Mouse (Mus musculus): ENCODE results near the gene Rbfox1. TPM values are rescaled to one million over a fixed set of nuclear protein-coding genes. Genes with fewer than 3 reads are reported as not detected.

Rbfox1 gene
- polyA plus RNA-seq, 1 experiment from 2014 or later = 3.3 TPM

DNA sequence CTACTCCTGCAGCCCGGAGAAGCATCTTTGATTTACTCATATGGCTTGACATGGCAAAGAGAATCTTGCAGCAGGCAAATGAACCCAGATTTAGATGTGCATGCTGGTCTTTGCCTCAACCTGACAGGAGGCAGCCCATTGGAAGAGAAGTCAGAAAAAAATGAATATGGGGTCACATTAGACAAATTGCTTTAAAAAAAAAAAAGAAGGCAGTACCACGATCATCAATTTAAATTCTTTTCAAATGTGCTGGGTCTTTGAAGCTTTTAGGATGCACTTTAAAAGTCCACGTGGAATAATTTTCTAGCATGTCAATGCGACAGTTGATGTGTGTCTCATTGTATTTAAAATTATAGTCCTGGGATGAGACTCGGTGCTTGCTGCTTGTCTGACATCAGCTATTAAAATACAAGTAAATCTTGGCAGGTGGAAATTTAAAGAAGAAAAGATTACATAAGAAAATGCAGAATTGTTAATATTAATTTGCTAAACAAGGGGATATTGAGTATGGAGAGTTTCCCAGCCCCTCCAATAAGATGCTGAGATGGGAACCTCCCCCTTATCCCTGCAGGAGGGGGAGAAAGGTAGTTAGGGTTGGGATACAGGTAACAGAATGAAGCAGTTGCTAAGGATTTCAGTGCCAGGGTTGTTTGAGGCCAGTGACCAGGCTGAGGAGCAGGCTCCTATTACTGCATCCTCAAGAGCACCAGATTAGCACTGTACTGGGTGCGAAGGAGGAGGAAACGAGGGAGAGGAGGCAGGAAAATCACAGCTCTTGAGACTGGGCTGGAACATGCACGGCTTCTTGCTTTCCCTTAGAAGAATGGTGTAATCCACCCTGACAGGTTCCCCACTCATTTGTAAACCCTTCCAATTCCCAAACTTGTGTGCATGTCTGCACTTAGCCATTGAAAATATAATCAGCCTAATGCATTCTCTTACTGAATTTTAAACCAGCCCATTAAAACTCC is 1274.0 kb downstream of the Rbfox1 start:
- ATAC-seq (replicated peaks; ENCODE audit: low FRiP score, low read depth) = no peak
- Histone ChIP-seq H3K4me3 (replicated peaks; ENCODE audit: low read depth, low read length) (no peak overlapping the region), H3K27ac (no peak overlapping the region), H3K9me3 (replicated peaks; ENCODE audit: low read length) (no peaks in the 10 kb centered on the region), H3K27me3 (ENCODE audit: insufficient read depth, low read length) (no peaks in the 10 kb centered on the region), H3K4me1 (replicated peaks; ENCODE audit: insufficient read depth, low read length) (no peaks in the 10 kb centered on the region; the same call in 1 of the 2 replicates), H3K36me3 (ENCODE audit: insufficient read depth, low read length) (no peaks in the 10 kb centered on the region), H3K4me2 (ENCODE audit: low read length) (no peak overlapping the region), H3K9ac (ENCODE audit: low read depth, low read length) (no peak overlapping the region)
- 78% methylated on average over 8 of the region's 8 CpGs for WGBS
- DNase-seq (ENCODE audit: low spot score) = no peak
- TF ChIP-seq CTCF (IDR thresholded peaks at IDR 0.05; ENCODE audit: low read depth) = no peak

DNA sequence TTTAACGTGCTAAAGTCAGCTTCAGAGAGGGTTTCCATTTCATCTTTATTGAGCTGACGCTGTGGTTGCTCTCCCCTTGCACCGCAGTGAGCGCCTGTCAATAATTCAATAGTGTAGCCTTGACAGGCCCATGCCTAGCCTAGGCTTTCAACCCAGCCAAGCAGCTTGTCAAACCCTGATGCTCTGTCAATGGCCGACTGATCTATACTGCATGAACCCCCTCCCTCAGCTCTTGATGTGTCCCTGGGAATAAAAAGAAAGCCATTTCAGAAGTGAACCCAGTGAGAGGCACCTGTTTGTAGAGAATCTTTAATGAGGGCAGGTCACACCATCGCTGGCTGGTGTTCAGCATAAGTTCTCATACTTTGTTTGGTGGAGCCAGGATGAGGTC is 1274.7 kb downstream of the Rbfox1 start:
- Histone ChIP-seq H3K9me3 (replicated peaks; ENCODE audit: low read length) (no peaks in the 10 kb centered on the region), H3K27ac (no peak overlapping the region), H3K4me2 (ENCODE audit: low read length) (no peak overlapping the region), H3K4me1 (replicated peaks; ENCODE audit: insufficient read depth, low read length) (no peaks in the 10 kb centered on the region), H3K27me3 (ENCODE audit: insufficient read depth, low read length) (no peaks in the 10 kb centered on the region), H3K36me3 (ENCODE audit: insufficient read depth, low read length) (no peaks in the 10 kb centered on the region), H3K4me3 (replicated peaks; ENCODE audit: low read depth, low read length) (no peak overlapping the region), H3K9ac (ENCODE audit: low read depth, low read length) (no peak overlapping the region)
- ATAC-seq (replicated peaks; ENCODE audit: low FRiP score, low read depth) (no peak), DNase-seq (ENCODE audit: low spot score) (no peak)
- 69% methylated on average over 6 of the region's 6 CpGs for WGBS
- no peak for TF ChIP-seq CTCF (IDR thresholded peaks at IDR 0.05; ENCODE audit: low read depth)

DNA sequence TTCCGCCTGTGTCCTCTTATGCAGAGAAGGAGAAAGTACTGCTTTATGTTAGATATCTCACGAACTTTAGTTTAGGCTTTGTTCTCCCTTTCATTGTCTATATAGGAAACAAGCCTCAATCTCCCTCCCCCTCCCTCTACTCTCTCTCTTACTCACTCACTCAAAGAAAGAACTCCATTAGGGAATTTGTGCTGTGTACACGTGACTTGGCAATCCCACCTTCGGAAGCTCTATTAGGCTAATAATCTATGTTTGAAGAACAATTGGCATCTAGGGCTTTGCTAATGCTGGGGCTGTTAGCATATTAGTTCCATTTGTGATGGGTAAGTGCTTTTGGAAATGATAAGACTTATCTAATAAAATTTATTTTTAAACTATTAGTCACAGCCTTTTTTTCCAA is 1277.0 kb downstream of the Rbfox1 start:
- no peak for ATAC-seq (replicated peaks; ENCODE audit: low FRiP score, low read depth)
- no peak overlapping the region for H3K4me2 ChIP-seq (ENCODE audit: low read length)
- no peak for DNase-seq (ENCODE audit: low spot score)
- TF ChIP-seq CTCF (IDR thresholded peaks at IDR 0.05; ENCODE audit: low read depth) = no peak
- no peaks in the 10 kb centered on the region for H3K27me3 ChIP-seq (ENCODE audit: insufficient read depth, low read length)
- H3K4me1 ChIP-seq (replicated peaks; ENCODE audit: insufficient read depth, low read length) = no peaks in the 10 kb centered on the region
- H3K9ac ChIP-seq (ENCODE audit: low read depth, low read length) = no peak overlapping the region
- 71% methylated on average over 4 of the region's 4 CpGs for WGBS
- H3K36me3 ChIP-seq (ENCODE audit: insufficient read depth, low read length) = no peaks in the 10 kb centered on the region
- no peak overlapping the region for H3K4me3 ChIP-seq (replicated peaks; ENCODE audit: low read depth, low read length)
- no peak overlapping the region for H3K27ac ChIP-seq
- no peaks in the 10 kb centered on the region for H3K9me3 ChIP-seq (replicated peaks; ENCODE audit: low read length)

DNA sequence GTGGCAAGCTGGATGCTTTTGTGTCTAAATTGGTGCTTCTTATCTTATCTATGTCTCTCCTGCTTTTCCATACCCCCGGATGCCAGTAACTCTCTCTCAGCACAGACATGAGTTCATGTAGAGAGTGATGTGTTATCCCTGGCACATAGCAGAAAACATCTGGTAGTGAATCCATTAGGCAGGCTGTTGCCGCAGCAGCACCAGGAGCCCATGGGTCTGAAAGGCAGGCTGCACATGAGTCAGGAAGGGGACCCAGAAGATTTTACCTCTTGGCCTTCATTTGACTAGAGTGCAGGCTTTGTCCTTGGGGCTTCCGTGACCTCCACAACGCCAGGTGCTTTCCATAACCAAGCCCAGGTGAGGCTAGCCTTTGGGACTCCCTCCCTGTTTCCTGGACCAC is 1278.5 kb downstream of the Rbfox1 start:
- Histone ChIP-seq H3K27me3 (ENCODE audit: insufficient read depth, low read length) (no peaks in the 10 kb centered on the region), H3K9me3 (replicated peaks; ENCODE audit: low read length) (no peaks in the 10 kb centered on the region), H3K4me1 (replicated peaks; ENCODE audit: insufficient read depth, low read length) (no peaks in the 10 kb centered on the region), H3K9ac (ENCODE audit: low read depth, low read length) (no peak overlapping the region), H3K27ac (no peak overlapping the region), H3K4me3 (replicated peaks; ENCODE audit: low read depth, low read length) (no peak overlapping the region), H3K4me2 (ENCODE audit: low read length) (no peak overlapping the region), H3K36me3 (ENCODE audit: insufficient read depth, low read length) (no peaks in the 10 kb centered on the region)
- ATAC-seq (replicated peaks; ENCODE audit: low FRiP score, low read depth) = no peak
- TF ChIP-seq CTCF (IDR thresholded peaks at IDR 0.05; ENCODE audit: low read depth) = no peak
- 81% methylated on average over 4 of the region's 4 CpGs for WGBS
- no peak for DNase-seq (ENCODE audit: low spot score)

DNA sequence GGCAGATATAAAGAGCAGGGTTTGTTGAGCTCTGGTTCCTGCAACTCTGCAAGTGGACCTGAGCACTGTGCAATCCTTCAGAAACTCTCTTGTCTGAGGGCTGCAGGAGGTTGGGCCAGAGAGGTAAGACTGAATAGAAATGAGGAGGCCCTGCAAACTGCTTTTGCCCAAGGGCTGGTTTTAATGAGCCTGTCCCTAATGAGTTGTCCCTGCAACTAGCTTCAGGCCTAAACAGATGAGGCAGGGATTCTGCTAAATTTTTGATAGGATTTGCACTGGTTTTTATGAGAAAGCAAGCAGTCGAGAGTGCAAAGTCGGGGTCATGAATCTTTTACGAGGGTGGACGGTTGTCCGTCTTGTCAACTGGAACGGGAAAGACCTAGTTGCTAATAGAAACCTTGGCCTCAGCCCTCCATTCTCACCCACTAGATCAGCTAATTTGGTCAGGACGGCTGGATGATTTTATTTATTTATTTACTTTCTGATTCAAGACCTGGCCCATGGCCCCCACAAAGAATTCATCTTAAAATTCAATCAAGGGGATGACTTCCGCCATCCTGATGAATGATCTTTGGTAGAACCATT is 1279.1 kb downstream of the Rbfox1 start:
- TF ChIP-seq CTCF (IDR thresholded peaks at IDR 0.05; ENCODE audit: low read depth) = no peak
- Histone ChIP-seq H3K4me2 (ENCODE audit: low read length) (no peak overlapping the region), H3K36me3 (ENCODE audit: insufficient read depth, low read length) (no peaks in the 10 kb centered on the region), H3K27ac (no peak overlapping the region), H3K9me3 (replicated peaks; ENCODE audit: low read length) (no peaks in the 10 kb centered on the region), H3K27me3 (ENCODE audit: insufficient read depth, low read length) (no peaks in the 10 kb centered on the region), H3K4me1 (replicated peaks; ENCODE audit: insufficient read depth, low read length) (no peaks in the 10 kb centered on the region), H3K4me3 (replicated peaks; ENCODE audit: low read depth, low read length) (no peak overlapping the region), H3K9ac (ENCODE audit: low read depth, low read length) (no peak overlapping the region)
- ATAC-seq (replicated peaks; ENCODE audit: low FRiP score, low read depth) = no peak
- DNase-seq (ENCODE audit: low spot score) = no peak
- 35% methylated on average over 8 of the region's 8 CpGs for WGBS

DNA sequence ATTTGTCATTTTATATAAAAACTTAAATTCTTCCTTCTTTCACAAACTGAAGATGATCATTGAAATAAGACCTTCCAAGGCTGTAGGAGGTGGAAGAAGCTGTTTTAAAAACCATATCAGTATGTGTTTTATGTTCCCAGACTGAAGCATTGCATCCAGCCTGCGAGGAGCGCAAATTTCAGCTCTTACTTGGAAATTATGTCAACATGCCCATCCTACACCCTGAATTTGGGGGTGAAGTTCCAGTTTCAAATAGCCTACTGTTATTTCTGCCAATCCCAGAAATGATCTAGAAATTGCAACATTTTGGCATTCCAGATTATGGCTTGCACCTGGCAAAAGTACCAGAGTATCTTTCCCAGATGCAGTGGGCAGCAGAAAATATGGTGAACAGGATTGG is 1290.8 kb downstream of the Rbfox1 start:
- WGBS = 95% methylated on average over 2 of the region's 2 CpGs
- no peak for TF ChIP-seq CTCF (IDR thresholded peaks at IDR 0.05; ENCODE audit: low read depth)

More for the DNA sequence above, 1290.8 kb downstream of the Rbfox1 start:
- Histone ChIP-seq H3K27ac (no peak overlapping the region), H3K4me1 (replicated peaks; ENCODE audit: insufficient read depth, low read length) (no peaks in the 10 kb centered on the region), H3K4me2 (ENCODE audit: low read length) (no peak overlapping the region), H3K9me3 (replicated peaks; ENCODE audit: low read length) (no peaks in the 10 kb centered on the region), H3K27me3 (ENCODE audit: insufficient read depth, low read length) (no peaks in the 10 kb centered on the region), H3K4me3 (replicated peaks; ENCODE audit: low read depth, low read length) (no peak overlapping the region), H3K36me3 (ENCODE audit: insufficient read depth, low read length) (no peaks in the 10 kb centered on the region), H3K9ac (ENCODE audit: low read depth, low read length) (no peak overlapping the region)
- ATAC-seq (replicated peaks; ENCODE audit: low FRiP score, low read depth) (no peak), DNase-seq (ENCODE audit: low spot score) (no peak)

Data from kidney, postnatal 0 days (tissue).